Mouse (Mus musculus) midbrain, embryonic 13.5 days (tissue): ENCODE measurements at regions not wholly inside any gene's neighbourhood (a gene's known extent, or its start where the extent isn't known, plus 50 kb on each side); places are given as distances from the start of the nearest gene placed in this dataset.

Experiments
- ATAC-seq: fragments of 200-750 bp; cut with Nextera tagmentation; 2 replicates; pipeline ENCODE4 v1.8.0; 2017; ENCODE audit warnings: mild to moderate bottlenecking, moderate TSS enrichment, moderate library complexity
- H3K27ac ChIP-seq: fragments of 300-500 bp; sonication (generic); 2 replicates; pipeline ENCODE4 v1.5.1; 2015; ENCODE audit warnings: inconsistent platforms, mild to moderate bottlenecking, moderate library complexity
- H3K27me3 ChIP-seq: fragments of 300-500 bp; sonication (generic); 2 replicates; pipeline ENCODE4 v1.6.1; 2015; ENCODE audit warnings: mild to moderate bottlenecking, inconsistent platforms
- H3K36me3 ChIP-seq: fragments of 300-500 bp; sonication (generic); 2 replicates; pipeline ENCODE4 v1.6.1; 2015; ENCODE audit warnings: mild to moderate bottlenecking, inconsistent platforms
- H3K4me1 ChIP-seq: fragments of 300-500 bp; sonication (generic); replicated peaks from 2 replicates; pipeline ENCODE4 v1.6.1; 2015; ENCODE audit warnings: inconsistent platforms
- H3K4me2 ChIP-seq: fragments of 300-500 bp; sonication (generic); replicated peaks from 2 replicates; pipeline ENCODE4 v1.6.1; 2015; ENCODE audit warnings: moderate library complexity, mild to moderate bottlenecking, inconsistent platforms
- H3K4me3 ChIP-seq: fragments of 300-500 bp; sonication (generic); replicated peaks from 2 replicates; pipeline ENCODE4 v1.5.1; 2015; ENCODE audit warnings: mild to moderate bottlenecking, inconsistent platforms
- H3K9ac ChIP-seq: fragments of 300-500 bp; sonication (generic); replicated peaks from 2 replicates; pipeline ENCODE4 v1.6.1; 2015; ENCODE audit warnings: mild to moderate bottlenecking, inconsistent platforms
- H3K9me3 ChIP-seq: fragments of 300-500 bp; sonication (generic); 2 replicates; pipeline ENCODE4 v1.6.1; 2016; ENCODE audit warnings: mild to moderate bottlenecking, inconsistent platforms
- WGBS: fragments of 180-500 bp; shearing (Covaris S2); methylation state at CpG from one replicate; pipeline ENCODE4 v1.1.7; 2015; 5-methylcytosine and 5-hydroxymethylcytosine counted together

- Histone ChIP-seq H3K27ac (no peak overlapping the region), H3K4me1 (no peaks in the 10 kb centered on the region), H3K9ac (no peak overlapping the region), H3K4me2 (no peak overlapping the region), H3K9me3 (no peaks in the 10 kb centered on the region), H3K4me3 (no peak overlapping the region), H3K27me3 (no peaks in the 10 kb centered on the region), H3K36me3 (no peaks in the 10 kb centered on the region)
- WGBS: 88% methylated on average over 8 of the region's 8 CpGs
- ATAC-seq: no peak
Observed at GRCm38 (mm10) chr8:77988291-77989056, 224.6 kb upstream of the Ttc29 start.

GRCm38 (mm10) chr8:77991050-77991449 is 222.0 kb upstream of the Ttc29 start:
- H3K4me2 ChIP-seq: no peak overlapping the region
- no peaks in the 10 kb centered on the region for H3K36me3 ChIP-seq
- no peak overlapping the region for H3K4me3 ChIP-seq
- no peaks in the 10 kb centered on the region for H3K27me3 ChIP-seq
- 34% methylated on average over 4 of the region's 4 CpGs for WGBS
- H3K4me1 ChIP-seq: no peaks in the 10 kb centered on the region
- H3K27ac ChIP-seq: no peak overlapping the region
- no peak for ATAC-seq
- no peaks in the 10 kb centered on the region for H3K9me3 ChIP-seq
- H3K9ac ChIP-seq: no peak overlapping the region

- Histone ChIP-seq H3K4me3 (no peak overlapping the region), H3K27ac (no peak overlapping the region), H3K4me1 (peaks cover 8% of the 10 kb centered on the region), H3K36me3 (no peaks in the 10 kb centered on the region), H3K9ac (no peak overlapping the region), H3K27me3 (no peaks in the 10 kb centered on the region), H3K4me2 (no peak overlapping the region), H3K9me3 (no peaks in the 10 kb centered on the region)
- 74% methylated on average over 3 of the region's 3 CpGs for WGBS
- ATAC-seq: no peak
Observed at GRCm38 (mm10) chr8:78000303-78000702, 212.8 kb upstream of the Ttc29 start.

- Histone ChIP-seq H3K4me1 (peaks cover 8% of the 10 kb centered on the region), H3K9ac (no peak overlapping the region), H3K4me2 (no peak overlapping the region), H3K27me3 (no peaks in the 10 kb centered on the region), H3K4me3 (no peak overlapping the region), H3K9me3 (no peaks in the 10 kb centered on the region), H3K36me3 (no peaks in the 10 kb centered on the region), H3K27ac (no peak overlapping the region)
- ATAC-seq: peak; percentile 46
- 41% methylated on average over 5 of the region's 5 CpGs for WGBS
Observed at GRCm38 (mm10) chr8:78001656-78002055, 211.4 kb upstream of the Ttc29 start.

DNA sequence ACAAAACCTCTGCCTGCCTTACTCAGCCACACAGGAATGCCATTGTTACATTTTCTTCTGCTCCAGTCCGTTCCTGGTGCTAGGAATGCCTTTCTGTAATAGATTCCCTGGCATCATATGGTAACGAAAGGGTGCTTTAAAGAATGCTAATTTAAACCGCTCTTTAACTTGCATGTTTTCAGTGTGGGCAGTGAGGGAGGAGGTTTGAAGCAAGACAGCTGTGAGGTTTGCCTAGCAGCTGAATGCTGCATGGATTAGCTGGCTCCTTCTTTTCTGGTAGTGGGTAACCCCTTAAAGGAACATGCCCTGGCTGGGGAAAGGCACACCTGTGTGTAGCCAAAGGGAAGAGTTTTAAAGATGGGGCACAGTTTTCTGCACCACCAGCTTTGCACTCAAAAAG is 211.0 kb upstream of the Ttc29 start:
- 12% methylated on average over 3 of the region's 3 CpGs for WGBS
- ATAC-seq: peak; percentile 70
- no peaks in the 10 kb centered on the region for H3K36me3 ChIP-seq
- H3K27ac ChIP-seq: no peak overlapping the region
- H3K9ac ChIP-seq: no peak overlapping the region
- H3K27me3 ChIP-seq: no peaks in the 10 kb centered on the region
- H3K4me3 ChIP-seq: no peak overlapping the region
- H3K4me2 ChIP-seq: no peak overlapping the region
- peaks cover 8% of the 10 kb centered on the region for H3K4me1 ChIP-seq
- no peaks in the 10 kb centered on the region for H3K9me3 ChIP-seq

GRCm38 (mm10) chr8:78003888-78004543 is 209.1 kb upstream of the Ttc29 start:
- Histone ChIP-seq H3K9me3 (no peaks in the 10 kb centered on the region), H3K27me3 (no peaks in the 10 kb centered on the region), H3K9ac (no peak overlapping the region), H3K4me3 (no peak overlapping the region), H3K4me1 (peaks cover 8% of the 10 kb centered on the region), H3K36me3 (no peaks in the 10 kb centered on the region), H3K4me2 (no peak overlapping the region), H3K27ac (no peak overlapping the region)
- peak; percentile 76 for ATAC-seq
- WGBS: 17% methylated on average over 10 of the region's 10 CpGs

- WGBS: 85% methylated on average over 12 of the region's 12 CpGs
- Histone ChIP-seq H3K4me3 (no peak overlapping the region), H3K36me3 (no peaks in the 10 kb centered on the region), H3K4me2 (no peak overlapping the region), H3K4me1 (peaks cover 8% of the 10 kb centered on the region), H3K27ac (no peak overlapping the region), H3K9ac (no peak overlapping the region), H3K9me3 (no peaks in the 10 kb centered on the region), H3K27me3 (no peaks in the 10 kb centered on the region)
- no peak for ATAC-seq
Observed at GRCm38 (mm10) chr8:78004891-78005290, 208.2 kb upstream of the Ttc29 start.

DNA sequence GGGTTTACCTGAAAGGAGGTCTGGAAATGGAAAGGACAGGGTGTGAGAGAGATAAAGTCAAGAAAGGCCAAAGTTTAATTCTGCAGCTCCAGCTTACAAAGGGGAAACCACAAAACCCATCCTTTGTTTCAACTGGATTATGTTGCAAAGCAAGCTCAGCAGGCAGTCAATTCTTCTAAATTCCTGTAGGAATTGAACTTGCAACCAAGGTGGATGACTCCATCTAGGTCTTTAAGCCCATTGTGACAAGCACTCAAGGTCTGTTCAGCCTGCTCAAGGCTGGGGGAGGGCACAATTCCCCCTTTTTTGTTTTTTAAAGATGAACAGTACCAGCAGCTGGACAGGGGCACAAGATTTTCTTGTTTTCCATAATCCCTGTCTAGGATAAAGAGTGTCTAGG is 200.0 kb upstream of the Ttc29 start:
- H3K9me3 ChIP-seq: no peaks in the 10 kb centered on the region

DNA sequence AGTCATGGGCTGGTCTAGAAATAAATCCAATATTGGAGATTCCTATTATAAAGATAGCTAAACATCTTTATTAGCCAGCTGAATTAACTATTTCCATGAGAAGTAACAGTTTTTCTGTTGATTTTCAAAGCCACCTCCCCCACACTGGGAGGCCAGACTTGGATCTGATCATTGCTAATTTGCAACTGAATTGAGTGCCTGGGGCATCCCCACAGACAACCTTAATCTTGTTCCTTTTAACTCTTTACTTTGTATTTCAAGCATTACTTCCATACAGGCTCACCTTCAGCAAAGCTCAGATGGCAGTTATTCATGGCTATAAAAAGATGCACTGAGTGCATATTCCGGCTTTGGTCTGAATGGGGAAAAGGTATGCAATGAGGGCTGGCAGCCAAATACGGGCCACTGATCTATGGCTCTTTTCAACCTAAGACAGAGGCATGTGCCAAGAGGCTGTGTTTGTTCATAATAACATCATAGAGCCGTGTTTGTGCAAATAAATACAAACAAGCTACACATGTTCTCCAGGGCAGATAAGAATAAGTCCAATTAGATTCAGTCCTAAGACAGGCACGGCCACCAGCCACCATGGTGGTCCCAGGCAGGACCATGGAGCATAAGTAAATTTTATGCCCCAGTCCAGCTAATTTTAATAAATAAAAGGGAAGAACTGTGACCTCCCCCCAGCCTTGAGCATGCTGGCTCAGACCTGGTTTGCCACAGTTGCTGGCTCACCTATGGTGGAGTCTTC is 194.5 kb upstream of the Ttc29 start:
- H3K27ac ChIP-seq: no peak overlapping the region
- H3K9me3 ChIP-seq: no peaks in the 10 kb centered on the region
- H3K4me3 ChIP-seq: no peak overlapping the region
- H3K4me2 ChIP-seq: no peak overlapping the region
- ATAC-seq: peak; percentile 63
- no peak overlapping the region for H3K9ac ChIP-seq
- WGBS: 43% methylated on average over 4 of the region's 4 CpGs
- H3K36me3 ChIP-seq: no peaks in the 10 kb centered on the region
- H3K4me1 ChIP-seq: peaks cover 11% of the 10 kb centered on the region; the same call in 1 of the 2 replicates
- H3K27me3 ChIP-seq: no peaks in the 10 kb centered on the region

More for the DNA sequence above, 200.0 kb upstream of the Ttc29 start:
- no peak for ATAC-seq
- no peaks in the 10 kb centered on the region for H3K27me3 ChIP-seq
- H3K4me2 ChIP-seq: no peak overlapping the region
- H3K4me1 ChIP-seq: no peaks in the 10 kb centered on the region
- no peak overlapping the region for H3K4me3 ChIP-seq
- no peak overlapping the region for H3K27ac ChIP-seq
- no peak overlapping the region for H3K9ac ChIP-seq
- H3K36me3 ChIP-seq: no peaks in the 10 kb centered on the region

GRCm38 (mm10) chr8:78021473-78021872 is 191.6 kb upstream of the Ttc29 start:
- 83% methylated on average over 2 of the region's 2 CpGs for WGBS
- H3K4me3 ChIP-seq: no peak overlapping the region
- no peaks in the 10 kb centered on the region for H3K9me3 ChIP-seq
- ATAC-seq: no peak
- no peak overlapping the region for H3K27ac ChIP-seq
- H3K9ac ChIP-seq: no peak overlapping the region
- no peak overlapping the region for H3K4me2 ChIP-seq
- H3K27me3 ChIP-seq: no peaks in the 10 kb centered on the region
- H3K4me1 ChIP-seq: peaks cover 11% of the 10 kb centered on the region; the same call in 1 of the 2 replicates
- H3K36me3 ChIP-seq: no peaks in the 10 kb centered on the region

- H3K4me1 ChIP-seq: peaks cover 11% of the 10 kb centered on the region; the same call in 1 of the 2 replicates
- H3K9ac ChIP-seq: no peak overlapping the region
- WGBS: 63% methylated on average over 5 of the region's 5 CpGs
- H3K27ac ChIP-seq: no peak overlapping the region
- H3K27me3 ChIP-seq: no peaks in the 10 kb centered on the region
- no peaks in the 10 kb centered on the region for H3K9me3 ChIP-seq
- no peak for ATAC-seq
- no peak overlapping the region for H3K4me3 ChIP-seq
- H3K4me2 ChIP-seq: no peak overlapping the region
- no peaks in the 10 kb centered on the region for H3K36me3 ChIP-seq
Observed at GRCm38 (mm10) chr8:78022986-78023385, 190.1 kb upstream of the Ttc29 start.

GRCm38 (mm10) chr8:78023467-78023866 is 189.6 kb upstream of the Ttc29 start:
- WGBS: 41% methylated on average over 7 of the region's 7 CpGs
- no peaks in the 10 kb centered on the region for H3K36me3 ChIP-seq
- no peak for ATAC-seq

More at GRCm38 (mm10) chr8:78023467-78023866, 189.6 kb upstream of the Ttc29 start:
- Histone ChIP-seq H3K27me3 (no peaks in the 10 kb centered on the region), H3K4me1 (peaks cover 9% of the 10 kb centered on the region; the same call in 1 of the 2 replicates), H3K9ac (no peak overlapping the region), H3K9me3 (no peaks in the 10 kb centered on the region), H3K27ac (no peak overlapping the region), H3K4me3 (no peak overlapping the region), H3K4me2 (no peak overlapping the region)
